Mouse (Mus musculus) lung, adult 2 months (tissue): ENCODE results near the gene Herpud2.

Experiments
- CTCF ChIP-seq: fragments of 200-500 bp; IDR thresholded peaks from 2 replicates; pipeline ENCODE4 v1.5.1; 2011; ENCODE audit warnings: mild to moderate bottlenecking, low read length, control low read depth; ENCODE audit not compliant: insufficient read depth
- POLR2A ChIP-seq: fragments of 200-500 bp; IDR thresholded peaks from 2 replicates; pipeline ENCODE4 v1.6.1; 2011; ENCODE audit warnings: low read depth, mild to moderate bottlenecking, control low read depth, low read length, borderline replicate concordance; ENCODE audit errors: extremely low read depth

DNA sequence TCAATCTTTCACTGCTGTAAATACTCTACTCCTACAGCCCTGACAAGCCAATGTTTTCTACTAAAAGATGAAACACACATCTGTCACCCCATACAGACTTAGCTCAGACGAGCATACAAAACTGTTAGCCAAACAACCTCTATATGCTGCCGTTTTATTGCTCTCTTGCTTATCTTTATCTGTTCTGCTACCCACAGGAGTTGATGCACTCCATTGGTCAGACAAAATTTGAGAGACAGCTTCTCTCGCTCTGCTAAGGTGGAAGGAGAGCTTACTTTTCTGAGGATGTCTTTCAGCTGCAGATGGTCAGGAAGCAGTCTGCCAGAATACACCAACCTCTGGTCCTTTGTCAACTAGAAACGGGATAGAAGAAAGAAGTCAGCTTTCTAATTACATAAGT, 18.7 kb downstream of the Herpud2 start:
- TF ChIP-seq CTCF (no peak), POLR2A (no peak)
